Mouse (Mus musculus) regulatory T cell (primary cell): ENCODE results near the gene Slc25a39.
"Not testable (repeated sequence)": the region's sequence is repeated elsewhere in the genome, so short reads cannot be mapped to it uniquely, and the experiment has no call there.

Source experiments
- in situ Hi-C: fragments of 300-600 bp; cut with MboI, MseI; formaldehyde crosslinking; loops from one replicate; pipeline ENCODE4 v1.15.1; 2025; ENCODE audit warnings: high pct_unique_total_duplicates

Gene Slc25a39

GRCm38 (mm10) chr11:102398007-102398825, 9.5 kb downstream of the Slc25a39 start:
- in situ Hi-C loops, result no loop called here

- in situ Hi-C loops, result no loop called here
Measured at GRCm38 (mm10) chr11:102396671-102397141, 11.0 kb downstream of the Slc25a39 start.

GRCm38 (mm10) chr11:102396263-102396662, 11.5 kb downstream of the Slc25a39 start:
- in situ Hi-C loops, result no loop called here

- in situ Hi-C loops, result no loop called here
Measured at GRCm38 (mm10) chr11:102395250-102395649, 12.5 kb downstream of the Slc25a39 start.

GRCm38 (mm10) chr11:102394421-102395124, 13.2 kb downstream of the Slc25a39 start:
- in situ Hi-C loops, result no loop called here

GRCm38 (mm10) chr11:102393719-102394420, 13.9 kb downstream of the Slc25a39 start:
- in situ Hi-C loops, result no loop called here

- in situ Hi-C loops, result no loop called here
Measured at GRCm38 (mm10) chr11:102393238-102393634, 14.5 kb downstream of the Slc25a39 start, which contains the start of gene Rundc3a. Gene Rundc3a, plus strand, starts transcription at chr11:102393403.

GRCm38 (mm10) chr11:102392441-102393237, 15.1 kb downstream of the Slc25a39 start:
- in situ Hi-C loops, result no loop called here

GRCm38 (mm10) chr11:102389436-102389835, 18.3 kb downstream of the Slc25a39 start:
- in situ Hi-C loops, result not testable (repeated sequence)

- in situ Hi-C loops, result no loop called here
Measured at GRCm38 (mm10) chr11:102386121-102386520, 21.6 kb downstream of the Slc25a39 start.

GRCm38 (mm10) chr11:102385075-102385474, 22.7 kb downstream of the Slc25a39 start:
- in situ Hi-C loops, result no loop called here

GRCm38 (mm10) chr11:102384418-102384817, 23.3 kb downstream of the Slc25a39 start:
- in situ Hi-C loops, result no loop called here

GRCm38 (mm10) chr11:102383365-102384136, 24.2 kb downstream of the Slc25a39 start:
- in situ Hi-C loops, result no loop called here

- in situ Hi-C loops, result no loop called here
Measured at GRCm38 (mm10) chr11:102382794-102383193, 25.0 kb downstream of the Slc25a39 start.

- in situ Hi-C loops, result no loop called here
Measured at GRCm38 (mm10) chr11:102381341-102382100, 26.2 kb downstream of the Slc25a39 start.

GRCm38 (mm10) chr11:102380091-102380490, 27.7 kb downstream of the Slc25a39 start:
- in situ Hi-C loops, result no loop called here

- in situ Hi-C loops, result no loop called here
Measured at GRCm38 (mm10) chr11:102377186-102377585, 30.6 kb downstream of the Slc25a39 start.

GRCm38 (mm10) chr11:102376196-102376835, 31.4 kb downstream of the Slc25a39 start:
- in situ Hi-C loops, result no loop called here
